Mouse (Mus musculus) bone marrow macrophage, adult 2 months (primary cell): ENCODE measurements around the gene Cyp2d9.

Experiments
- CTCF ChIP-seq: IDR thresholded peaks from 2 replicates; pipeline ENCODE4 v1.5.1; 2012; ENCODE audit warnings: low read depth, mild to moderate bottlenecking, low read length, moderate library complexity
- POLR2A ChIP-seq: IDR thresholded peaks from 2 replicates; pipeline ENCODE4 v1.6.1; 2012; ENCODE audit warnings: mild to moderate bottlenecking, low read depth, low read length, borderline replicate concordance

DNA sequence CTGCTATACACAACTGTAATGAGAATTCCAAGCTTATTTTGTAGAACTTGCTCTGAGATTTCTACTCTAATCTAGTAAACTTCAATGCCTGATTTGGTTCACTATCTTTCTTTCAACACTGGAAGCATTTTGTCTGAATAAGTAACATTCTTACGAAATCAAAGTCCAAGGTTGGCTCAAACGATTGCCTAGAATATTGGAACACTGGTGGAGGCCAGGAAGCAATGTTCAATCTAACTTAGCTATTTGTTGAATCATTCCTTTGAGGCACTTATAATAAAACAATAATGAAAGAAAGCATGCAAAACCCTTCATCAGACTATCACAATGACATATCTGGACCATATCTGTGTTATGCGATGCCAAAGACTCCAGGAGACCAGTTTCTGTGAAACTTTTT is 1.3 kb downstream of the Cyp2d9 start:
- no peak for TF ChIP-seq POLR2A
- no peak for TF ChIP-seq CTCF
